Mouse (Mus musculus) pancreas, adult 10 weeks (tissue): ENCODE measurements around the gene Irf5. TPM values are rescaled to one million over a fixed set of nuclear protein-coding genes. Genes with fewer than 3 reads are reported as not detected.

Source experiments
- polyA plus RNA-seq: library from polyadenylated mRNA; stranded (reverse); fragments of 350-450 nt; fragmentation: Illumina TruSeq; extraction: RNeasy Lipid Tissue Mini Kit (QIAGEN cat#74804); gene quantifications from one replicate; pipeline ENCODE4 v1.2.3, GENCODE M21; 2015; ENCODE audit warnings: low read depth, low replicate concordance; ENCODE audit not compliant: insufficient read depth

Irf5 gene
- polyA plus RNA-seq: 2.5 TPM

GRCm38 (mm10) chr6:29526281-29527251 is at the start of gene Irf5:
Gene Irf5 (plus strand): TSS chr6:29526625.

GRCm38 (mm10) chr6:29507447-29508309 is 18.7 kb upstream of the Irf5 start, which contains the start of gene Kcp:
Gene Kcp (minus strand): TSS chr6:29507952.

Other genes starting within 250 kb of the Irf5 start
- gene Fam71f2, start 247.0 kb upstream of the Irf5 start, polyA plus RNA-seq: 1.2 TPM
- not detected for gene Fam71f1, start 207.5 kb upstream of the Irf5 start, polyA plus RNA-seq
- gene Calu, start 178.6 kb upstream of the Irf5 start, polyA plus RNA-seq: 42.3 TPM
- gene Opn1sw, start 138.2 kb upstream of the Irf5 start, polyA plus RNA-seq: not detected
- 1.1 TPM for gene Ccdc136, start 130.3 kb upstream of the Irf5 start, polyA plus RNA-seq
- 2.3 TPM for gene Flnc, start 93.4 kb upstream of the Irf5 start, polyA plus RNA-seq
- 71.5 TPM for gene Atp6v1f, start 58.9 kb upstream of the Irf5 start, polyA plus RNA-seq
- not detected for gene Atp6v1fnb, start 55.2 kb upstream of the Irf5 start, polyA plus RNA-seq
- gene Kcp, start 18.7 kb upstream of the Irf5 start, polyA plus RNA-seq: 1.1 TPM
- gene Tnpo3, start 83.3 kb downstream of the Irf5 start, polyA plus RNA-seq: 14.8 TPM
- 2.7 TPM for gene Tspan33, start 167.6 kb downstream of the Irf5 start, polyA plus RNA-seq
- gene Smo, start 208.9 kb downstream of the Irf5 start, polyA plus RNA-seq: 6.9 TPM
- 5.3 TPM for gene Ahcyl2, start 241.4 kb downstream of the Irf5 start, polyA plus RNA-seq